Mouse (Mus musculus): ENCODE measurements around the gene Ccdc183.

The Ccdc183 gene

DNA sequence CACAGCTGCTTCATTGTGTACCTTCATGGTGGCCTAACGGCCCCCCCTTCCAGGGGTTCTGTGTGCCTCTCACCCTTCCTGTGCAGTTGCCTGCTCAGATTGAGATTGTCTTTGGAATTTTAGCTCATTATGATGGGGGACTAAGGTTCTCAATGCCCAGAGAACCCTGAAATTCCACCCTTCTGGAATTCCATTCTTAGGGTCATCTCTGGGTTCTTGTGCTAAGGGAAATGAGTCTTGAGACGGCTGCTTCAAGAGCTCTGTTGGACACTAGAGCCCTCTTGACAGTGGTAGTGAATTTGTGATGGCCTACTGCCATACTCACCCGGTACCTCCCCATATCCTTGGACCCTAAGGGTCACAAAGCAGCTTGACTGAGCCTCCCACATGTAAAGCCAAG is at the start of gene Ccdc183:
Ccdc183 (minus strand) TSS at position 101 of the 400 bp plus-strand sequence.
- in situ Hi-C loops (cut with MboI, MseI) = no loop called here

DNA sequence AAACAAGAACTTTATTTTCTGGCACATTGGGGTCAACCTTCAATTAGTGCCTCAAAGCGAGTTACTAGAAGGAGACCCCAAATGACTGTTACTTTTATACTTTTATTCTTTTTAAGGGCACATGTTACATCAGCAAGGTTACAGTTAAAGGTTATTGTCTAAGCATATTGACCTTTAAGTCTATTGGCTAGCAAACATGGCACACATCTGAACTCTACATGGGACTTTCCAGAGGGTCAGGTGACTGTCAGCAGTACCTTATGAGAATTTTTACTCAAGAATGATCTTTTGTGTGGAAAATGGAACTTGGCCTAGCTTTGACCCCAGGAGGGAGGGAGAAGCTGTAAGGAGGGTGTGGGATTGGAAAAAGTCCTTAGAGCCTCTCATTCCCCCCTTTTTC is 49.0 kb upstream of the Ccdc183 start:
- in situ Hi-C loops (cut with MboI, MseI) = no loop called here

- in situ Hi-C loops (cut with MboI, MseI) = no loop called here
These were observed 46.6 kb upstream of the Ccdc183 start for GRCm38 (mm10) chr2:25664125-25664524.

GRCm38 (mm10) chr2:25663511-25663910 is 46.0 kb upstream of the Ccdc183 start:
- in situ Hi-C loops (cut with MboI, MseI) = no loop called here

DNA sequence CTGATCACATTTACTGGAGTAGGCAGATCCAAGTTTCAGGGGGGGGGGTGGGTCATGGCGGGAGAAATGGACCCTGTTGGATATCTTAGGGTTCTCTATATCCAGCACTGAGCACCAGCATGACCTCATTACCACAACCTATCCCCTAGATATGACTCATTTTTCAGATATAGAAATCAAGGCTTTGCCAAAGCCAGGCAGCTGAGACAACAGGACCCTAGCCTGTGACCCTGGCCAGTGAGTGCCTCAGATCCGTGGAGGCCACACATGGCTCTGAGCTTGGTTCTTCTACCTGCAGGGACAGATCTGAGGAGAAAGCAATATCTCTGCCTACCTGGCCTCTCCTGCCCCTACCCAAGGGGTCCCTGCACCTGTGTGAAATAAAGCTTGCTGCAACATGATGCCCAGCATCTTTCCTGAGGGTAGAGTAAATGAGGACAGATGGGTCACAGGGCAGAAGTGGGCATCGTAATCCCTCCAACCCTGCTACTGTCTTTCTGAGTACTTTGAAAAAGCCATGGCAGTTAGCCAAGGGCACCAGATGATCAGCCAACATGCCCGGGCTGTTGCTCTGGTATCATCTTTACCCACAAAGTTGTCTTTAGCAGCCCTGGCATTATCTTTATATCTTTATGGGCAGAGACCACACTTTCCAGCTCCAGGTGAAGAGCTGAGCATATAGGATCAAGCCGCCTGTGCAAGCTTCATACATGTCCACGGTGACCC is 43.9 kb upstream of the Ccdc183 start:
- in situ Hi-C loops (cut with MboI, MseI) = no loop called here

DNA sequence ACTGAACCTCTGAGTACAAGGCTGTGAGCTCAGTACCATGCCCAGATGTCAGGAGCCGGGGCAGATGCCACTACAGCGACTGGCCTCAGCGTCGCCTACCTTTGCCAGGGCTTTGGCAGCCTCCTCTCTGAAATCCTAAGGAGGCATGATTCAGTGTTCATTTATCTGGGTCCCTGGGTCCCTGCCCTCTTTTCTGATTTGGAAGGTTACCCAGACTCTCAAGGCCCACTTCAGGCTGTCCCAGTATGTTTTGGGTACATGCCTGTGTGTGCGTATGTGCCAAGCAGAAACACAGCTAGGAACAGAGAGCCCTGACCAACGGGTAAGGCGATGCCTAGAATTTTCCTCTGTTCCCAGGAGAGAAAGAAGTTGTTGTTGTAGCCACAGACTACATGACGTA is 42.8 kb upstream of the Ccdc183 start:
- in situ Hi-C loops (cut with MboI, MseI) = no loop called here

DNA sequence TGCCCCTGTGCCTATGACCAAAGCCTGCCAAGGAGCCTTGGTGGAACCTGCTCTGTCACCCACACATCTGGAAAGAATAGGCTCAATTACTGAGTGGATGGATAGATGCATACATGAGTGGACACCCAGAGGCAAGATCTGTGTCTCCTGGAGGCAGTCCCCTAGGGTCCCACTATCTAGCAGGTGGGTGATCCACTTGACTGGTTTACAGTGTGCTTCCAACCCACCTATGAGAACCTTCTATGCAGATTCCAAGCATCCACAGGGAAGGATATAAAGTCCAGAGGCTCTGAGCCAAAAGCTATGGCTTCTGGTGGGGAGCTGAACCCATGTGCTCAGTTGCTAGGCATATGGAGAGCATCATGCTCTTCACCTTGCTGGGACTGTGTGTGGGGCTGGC is 40.2 kb upstream of the Ccdc183 start, which contains the start of gene Lcn5:
Lcn5 (plus strand) TSS at position 301 of the 400 bp plus-strand sequence.
- in situ Hi-C loops (cut with MboI, MseI) = no loop called here

GRCm38 (mm10) chr2:25657246-25657645 is 39.8 kb upstream of the Ccdc183 start:
- in situ Hi-C loops (cut with MboI, MseI) = no loop called here

- in situ Hi-C loops (cut with MboI, MseI) = no loop called here
These were observed 39.2 kb upstream of the Ccdc183 start for GRCm38 (mm10) chr2:25656691-25657090.

- in situ Hi-C loops (cut with MboI, MseI) = no loop called here
These were observed 37.0 kb upstream of the Ccdc183 start for GRCm38 (mm10) chr2:25654502-25654901.

- in situ Hi-C loops (cut with MboI, MseI) = no loop called here
These were observed 35.4 kb upstream of the Ccdc183 start, which contains the start of gene Lcn8 for GRCm38 (mm10) chr2:25652902-25653301. TSS of gene Lcn8 (plus strand) at chr2:25653120.

- in situ Hi-C loops (cut with MboI, MseI) = no loop called here
These were observed 22.4 kb upstream of the Ccdc183 start for GRCm38 (mm10) chr2:25639890-25640289.

GRCm38 (mm10) chr2:25634046-25634445 is 16.6 kb upstream of the Ccdc183 start:
- in situ Hi-C loops (cut with MboI, MseI) = no loop called here

GRCm38 (mm10) chr2:25633616-25634015 is 16.1 kb upstream of the Ccdc183 start:
- in situ Hi-C loops (cut with MboI, MseI) = no loop called here

DNA sequence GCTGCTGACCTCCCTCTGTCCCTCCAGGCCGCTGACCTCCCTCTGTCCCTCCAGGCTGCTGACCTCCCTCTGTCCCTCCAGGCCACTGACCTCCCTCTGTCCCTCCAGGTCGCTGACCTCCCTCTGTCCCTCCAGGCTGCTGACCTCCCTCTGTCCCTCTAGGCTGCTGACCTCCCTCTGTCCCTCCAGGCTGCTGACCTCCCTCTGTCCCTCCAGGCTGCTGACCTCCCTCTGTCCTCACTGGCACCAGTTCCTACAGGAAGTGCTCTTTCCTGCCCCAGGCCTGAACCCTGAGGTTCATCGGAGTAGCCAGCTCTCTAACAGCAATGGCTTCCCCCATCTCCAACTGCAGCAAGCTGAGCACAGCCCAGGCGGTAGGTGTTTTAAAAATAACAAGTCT is 11.3 kb upstream of the Ccdc183 start:
- in situ Hi-C loops (cut with MboI, MseI) = no loop called here

- in situ Hi-C loops (cut with MboI, MseI) = no loop called here
These were observed 10.3 kb upstream of the Ccdc183 start, which contains the start of gene Fcna for GRCm38 (mm10) chr2:25627811-25628210. TSS of gene Fcna (minus strand) at chr2:25628030.

- in situ Hi-C loops (cut with MboI, MseI) = no loop called here
These were observed 8.5 kb upstream of the Ccdc183 start for GRCm38 (mm10) chr2:25625986-25626385.

GRCm38 (mm10) chr2:25621229-25622200 is 4.0 kb upstream of the Ccdc183 start, which contains the start of gene Tmem141:
TSS of gene Tmem141 (minus strand) at chr2:25622005.
- in situ Hi-C loops (cut with MboI, MseI) = no loop called here

DNA sequence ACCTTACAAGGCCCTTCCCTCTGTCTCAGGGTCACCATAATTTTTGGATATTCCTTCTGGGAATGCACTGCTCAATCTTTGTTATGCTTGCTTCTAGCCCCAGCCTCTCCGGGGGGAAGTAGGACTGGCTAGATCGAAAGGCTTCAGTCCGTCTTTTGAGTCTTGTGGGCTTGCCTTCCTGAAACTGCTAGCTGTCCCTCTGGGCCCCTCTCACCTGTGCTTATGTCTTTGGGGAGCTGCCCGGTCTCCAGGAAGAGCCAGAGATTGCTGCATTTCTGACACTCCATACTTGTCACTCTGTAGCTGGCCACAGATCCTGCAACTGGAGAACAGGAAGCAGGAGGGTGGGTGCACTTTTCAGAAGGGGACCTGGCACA is 3.4 kb upstream of the Ccdc183 start:
- in situ Hi-C loops (cut with MboI, MseI) = no loop called here

GRCm38 (mm10) chr2:25620386-25620785 is 2.9 kb upstream of the Ccdc183 start:
- in situ Hi-C loops (cut with MboI, MseI) = no loop called here

- in situ Hi-C loops (cut with MboI, MseI) = no loop called here
These were observed 1.1 kb downstream of the Ccdc183 start for GRCm38 (mm10) chr2:25616398-25616797.

DNA sequence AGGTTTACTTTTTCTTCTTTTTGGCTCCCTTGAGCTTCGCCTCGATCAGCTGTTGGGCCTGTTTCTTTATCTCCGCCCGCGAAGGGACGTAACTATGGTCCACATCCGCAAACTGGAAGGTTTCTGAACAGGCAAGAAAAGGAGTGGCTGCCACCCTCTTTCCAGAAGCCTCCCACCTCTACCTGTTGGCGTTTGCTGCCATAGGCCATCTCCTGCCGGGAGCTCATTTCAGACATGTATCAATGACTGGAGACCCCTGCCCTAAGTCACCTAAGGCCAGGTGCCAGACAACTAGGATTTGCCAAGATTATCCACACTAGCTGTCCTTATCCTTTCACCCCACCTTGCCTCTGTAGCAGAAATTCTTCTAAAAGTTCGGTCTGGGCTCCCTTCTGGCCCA is 8.8 kb downstream of the Ccdc183 start:
- in situ Hi-C loops (cut with MboI, MseI) = no loop called here
